Mouse (Mus musculus) MEL (cell line): ENCODE data around the gene Xpo6.

ENCODE experiments used
- BHLHE40 ChIP-seq: IDR thresholded peaks from 2 replicates; pipeline ENCODE4 v1.6.1; 2012; ENCODE audit warnings: low read depth, mild to moderate bottlenecking, inconsistent platforms, low read length, improper control_type of control experiment, borderline replicate concordance
- CHD2 ChIP-seq: IDR thresholded peaks from 2 replicates; pipeline ENCODE4 v1.6.1; 2011; ENCODE audit warnings: low read length, improper control_type of control experiment
- CTCF ChIP-seq, 3 experiments: IDR thresholded peaks in 2 of 3; conservative IDR thresholded peaks in 1 of 3; 2 replicates each; pipeline ENCODE4 v1.5.1; 2011 to 2012; ENCODE audit warnings: low read length in 3 of 3, low read depth in 2 of 3, mild to moderate bottlenecking in 2 of 3, improper control_type of control experiment in 1 of 3, inconsistent platforms in 1 of 3, mixed read lengths in 1 of 3, moderate library complexity in 1 of 3; ENCODE audit not compliant: control insufficient read depth in 1 of 3, insufficient read depth in 1 of 3, poor library complexity in 1 of 3, severe bottlenecking in 1 of 3
- E2F4 ChIP-seq: IDR thresholded peaks from 2 replicates; pipeline ENCODE4 v1.6.1; 2011; ENCODE audit warnings: low read depth, low read length, improper control_type of control experiment, borderline replicate concordance
- EP300 ChIP-seq, 2 experiments: IDR thresholded peaks; 2 replicates each; pipeline ENCODE4 v1.6.1; 2011; ENCODE audit warnings: improper control_type of control experiment in 2 of 2, low read length in 2 of 2, low read depth in 1 of 2, mild to moderate bottlenecking in 1 of 2
- HCFC1 ChIP-seq: IDR thresholded peaks from 2 replicates; pipeline ENCODE4 v1.6.1; 2012; ENCODE audit warnings: low read depth, mild to moderate bottlenecking, inconsistent platforms, low read length, improper control_type of control experiment, moderate library complexity
- MYC ChIP-seq: IDR thresholded peaks from 2 replicates; pipeline ENCODE4 v1.6.1; 2011; ENCODE audit warnings: low read depth, mild to moderate bottlenecking, low read length, improper control_type of control experiment, moderate library complexity
- NRF1 ChIP-seq: IDR thresholded peaks from 2 replicates; pipeline ENCODE4 v1.6.1; 2014; ENCODE audit warnings: low read depth, mild to moderate bottlenecking, inconsistent platforms, low read length, improper control_type of control experiment, moderate library complexity; ENCODE audit not compliant: poor library complexity, insufficient read depth, severe bottlenecking
- POLR2A ChIP-seq, 2 experiments: IDR thresholded peaks; 2 replicates each; pipeline ENCODE4 v1.6.1; 2011 to 2012; ENCODE audit warnings: low read length in 2 of 2, mild to moderate bottlenecking in 2 of 2, control low read depth in 1 of 2, improper control_type of control experiment in 1 of 2, low read depth in 1 of 2, moderate library complexity in 1 of 2; ENCODE audit not compliant: control insufficient read depth in 1 of 2, insufficient read depth in 1 of 2, poor library complexity in 1 of 2
- RAD21 ChIP-seq: IDR thresholded peaks from 2 replicates; pipeline ENCODE4 v1.6.1; 2011; ENCODE audit warnings: mild to moderate bottlenecking, low read depth, low read length, improper control_type of control experiment
- RCOR1 ChIP-seq: IDR thresholded peaks from 2 replicates; pipeline ENCODE4 v1.6.1; 2012; ENCODE audit warnings: low read depth, mild to moderate bottlenecking, inconsistent platforms, low read length, improper control_type of control experiment
- USF1 ChIP-seq: IDR thresholded peaks from 2 replicates; pipeline ENCODE4 v1.6.1; 2014; ENCODE audit warnings: low read depth, mild to moderate bottlenecking, inconsistent platforms, low read length, improper control_type of control experiment, moderate library complexity
- USF2 ChIP-seq, 2 experiments: IDR thresholded peaks; 2 replicates each; pipeline ENCODE4 v1.6.1; 2011 to 2012; ENCODE audit warnings: improper control_type of control experiment in 2 of 2, low read length in 2 of 2, borderline replicate concordance in 1 of 2, inconsistent platforms in 1 of 2, low read depth in 1 of 2, mild to moderate bottlenecking in 1 of 2; ENCODE audit not compliant: insufficient read depth in 1 of 2
- ZNF384 ChIP-seq: IDR thresholded peaks from 2 replicates; pipeline ENCODE4 v1.6.1; 2012; ENCODE audit warnings: low read depth, mild to moderate bottlenecking, inconsistent platforms, low read length, improper control_type of control experiment

DNA sequence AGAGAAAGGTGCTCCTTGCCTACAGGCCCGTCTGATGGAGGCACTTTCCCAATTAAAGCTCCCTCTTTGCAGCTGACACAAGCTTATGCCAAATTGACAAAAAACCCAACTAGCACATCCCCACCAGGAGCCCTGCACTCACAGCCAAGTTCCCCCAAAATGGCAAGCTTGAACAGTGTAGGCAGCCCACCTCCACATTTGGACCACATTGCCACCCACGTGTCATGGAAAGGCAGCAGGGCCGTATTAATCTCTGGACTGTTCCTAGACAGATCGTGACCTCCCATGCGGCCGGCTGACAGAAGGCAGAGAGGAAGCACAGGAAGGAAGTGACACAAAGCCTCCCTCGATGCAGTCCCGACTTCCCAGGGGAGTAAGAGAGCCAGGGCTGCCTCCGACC lies 125.2 kb downstream of the Xpo6 start:
- no peak for TF ChIP-seq CHD2
- no peak for TF ChIP-seq USF2 (IDR thresholded peaks at IDR 0.05; ENCODE audit: borderline replicate concordance in 1 of 2, insufficient read depth in 1 of 2, low read depth in 1 of 2, low read length in 2 of 2)
- TF ChIP-seq POLR2A (IDR thresholded peaks at IDR 0.05; ENCODE audit: control insufficient read depth in 1 of 2, insufficient read depth in 1 of 2, low read depth in 1 of 2, low read length in 2 of 2, poor library complexity in 1 of 2): no peak
- no peak for TF ChIP-seq CTCF (IDR thresholded peaks at IDR 0.05 in 2 of 3, conservative IDR thresholded peaks at IDR 0.05 in 1 of 3; ENCODE audit: control insufficient read depth in 1 of 3, insufficient read depth in 1 of 3, low read depth in 2 of 3, low read length in 3 of 3, poor library complexity in 1 of 3, severe bottlenecking in 1 of 3)
- no peak for TF ChIP-seq HCFC1
- TF ChIP-seq BHLHE40: no peak
- TF ChIP-seq EP300 (IDR thresholded peaks at IDR 0.05; ENCODE audit: low read depth in 1 of 2, low read length in 2 of 2): no peak
- no peak for TF ChIP-seq NRF1
- no peak for TF ChIP-seq RAD21
- TF ChIP-seq ZNF384: no peak
- no peak for TF ChIP-seq USF1
- TF ChIP-seq MYC: no peak
- TF ChIP-seq E2F4: no peak
- TF ChIP-seq RCOR1: no peak
